Mouse (Mus musculus) small intestine, adult 2 months (tissue): ENCODE results near the gene Sgsm1.
A peak's percentile ranks its signal among the peaks of the same experiment; 100 is the strongest.

ENCODE experiments used
- CTCF ChIP-seq: fragments of 200-500 bp; IDR thresholded peaks from 2 replicates; pipeline ENCODE4 v1.5.1; 2012; ENCODE audit warnings: low read depth, mild to moderate bottlenecking, control low read depth, inconsistent platforms, low read length, moderate library complexity, mixed read lengths; ENCODE audit not compliant: insufficient replicate concordance, insufficient read length; ENCODE audit errors: extremely low read depth
- POLR2A ChIP-seq: fragments of 200-500 bp; IDR thresholded peaks from 2 replicates; pipeline ENCODE4 v1.6.1; 2012; ENCODE audit warnings: low read depth, mild to moderate bottlenecking, control low read depth, inconsistent platforms, low read length, moderate library complexity

DNA sequence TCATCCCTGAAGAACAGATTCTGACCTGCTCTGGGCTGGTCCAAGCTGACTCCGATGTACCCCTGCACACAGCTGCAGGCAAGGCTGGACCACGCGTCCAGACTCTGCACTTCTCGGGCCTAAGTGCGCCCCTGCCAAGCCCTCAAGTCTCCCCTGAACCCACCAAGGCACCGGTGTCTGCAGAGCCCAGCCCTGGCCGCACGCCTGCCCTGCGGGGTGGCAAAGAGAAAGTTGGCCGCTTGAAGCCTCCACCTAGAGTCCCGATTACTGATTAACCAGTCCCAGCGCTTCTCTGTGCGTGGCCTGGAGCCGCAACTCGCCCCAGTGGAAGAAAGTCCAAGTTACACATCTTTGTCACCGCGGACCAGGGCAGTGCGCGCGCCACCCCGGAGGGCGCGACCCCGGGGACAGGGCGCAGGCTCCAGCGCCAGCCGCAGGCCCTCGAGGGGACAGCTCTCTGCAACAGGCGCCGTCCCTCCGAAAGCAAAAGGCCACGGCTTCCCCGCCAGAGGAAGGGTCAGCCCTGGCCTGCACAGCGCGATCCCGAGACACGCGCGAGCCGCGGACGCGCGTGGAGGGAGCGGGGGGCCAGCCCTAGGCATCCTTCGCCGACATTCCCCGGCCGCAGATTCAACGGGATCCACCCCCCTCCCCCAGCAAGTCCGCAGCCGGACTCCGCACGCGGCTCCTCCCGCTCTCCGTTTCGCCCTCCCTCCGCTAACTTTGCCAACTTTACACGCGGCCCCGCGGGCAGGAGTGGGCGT, 90.0 kb downstream of the Sgsm1 start:
- peak; percentile 23; the same call in 1 of the 2 replicates for TF ChIP-seq POLR2A
- no peak for TF ChIP-seq CTCF
